Comparison of ENCODE assay signal across 8 mouse cellular contexts in the genomic region with DNA sequence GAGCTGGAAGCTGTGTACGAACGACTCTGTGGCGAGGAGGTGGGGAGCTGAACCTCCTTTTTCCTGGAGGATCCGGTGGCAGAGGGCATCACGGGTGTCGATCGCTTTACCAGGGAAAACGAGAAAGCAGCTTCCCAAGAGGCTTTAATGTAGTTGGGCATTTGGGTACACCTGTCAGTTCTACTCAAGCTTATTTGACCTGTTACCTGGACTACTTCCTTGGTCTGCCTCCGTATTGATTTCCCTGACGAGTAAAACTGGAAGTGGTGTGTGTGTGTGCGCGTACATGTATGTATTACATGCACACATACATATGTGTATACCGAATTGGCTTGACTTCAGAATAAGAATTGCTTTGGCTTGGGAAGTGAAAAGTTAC. TPM values are rescaled to one million over a fixed set of nuclear protein-coding genes. Genes with fewer than 3 reads are reported as not detected.
DNase-seq lines count a peak whose midpoint lies in the region; ATAC-seq lines count a peak whose summit lies in the region.

No protein-coding gene starts in this region.

- no peak overlapping the region; the same call in 1 of the 2 replicates for H3K27ac ChIP-seq in kidney, embryonic 14.5 days (ENCODE audit: low read depth, low read length)
- H3K27ac ChIP-seq in hindbrain, embryonic 16.5 days (ENCODE audit: low read depth, low read length), result peak overlapping the region; percentile 89
- H3K27ac ChIP-seq in midbrain, embryonic 13.5 days, result peak overlapping the region; percentile 77

- WGBS in kidney, embryonic 14.5 days, result under 1% methylated on average over 13 of the region's 13 CpGs
- WGBS in hindbrain, embryonic 16.5 days, result under 1% methylated on average over 13 of the region's 13 CpGs
- WGBS in midbrain, embryonic 13.5 days, result 3% methylated on average over 13 of the region's 13 CpGs

- ATAC-seq in kidney, embryonic 14.5 days (ENCODE audit: low FRiP score, low TSS enrichment), result no peak; the same call in 1 of the 2 replicates
- ATAC-seq in hindbrain, embryonic 16.5 days, result peak; percentile 64
- no peak for ATAC-seq in midbrain, embryonic 13.5 days

- no peak for DNase-seq in kidney, postnatal 14 days
- peak; percentile 30 for DNase-seq in c-Kit-positive CD71-positive TER-119-negative erythroid progenitor cells, embryonic 14.5 days (ENCODE audit: low read depth)
- no peak for DNase-seq in spleen, adult 18-20 months
- no peak for DNase-seq in testis, postnatal 10 days (ENCODE audit: low spot score)
- DNase-seq in layer of hippocampus, adult 18-20 months (ENCODE audit: low spot score in 2 of 2), result no peak

- peak overlapping the region; percentile 94 for H3K9ac ChIP-seq in kidney, embryonic 14.5 days (ENCODE audit: low read depth, low read length)
- peak overlapping the region; percentile 95 for H3K9ac ChIP-seq in hindbrain, embryonic 16.5 days (ENCODE audit: low read depth, low read length)
- peak overlapping the region; percentile 69 for H3K9ac ChIP-seq in midbrain, embryonic 13.5 days (replicated peaks)

- H3K9me3 ChIP-seq in kidney, embryonic 14.5 days (ENCODE audit: control insufficient read depth, low read length), result no peaks in the 10 kb centered on the region
- no peaks in the 10 kb centered on the region for H3K9me3 ChIP-seq in hindbrain, embryonic 16.5 days (ENCODE audit: control insufficient read depth, low read length)
- H3K9me3 ChIP-seq in midbrain, embryonic 13.5 days, result no peaks in the 10 kb centered on the region

- H3K4me3 ChIP-seq in kidney, embryonic 14.5 days (ENCODE audit: low read length), result peak overlapping the region; percentile 92
- peak overlapping the region; percentile 93 for H3K4me3 ChIP-seq in hindbrain, embryonic 16.5 days (ENCODE audit: low read length)
- H3K4me3 ChIP-seq in midbrain, embryonic 13.5 days (replicated peaks), result peak overlapping the region; percentile 94

- peaks cover 18% of the 10 kb centered on the region for H3K4me1 ChIP-seq in kidney, embryonic 14.5 days (ENCODE audit: control insufficient read depth, insufficient read depth, low read length)
- peaks cover 21% of the 10 kb centered on the region for H3K4me1 ChIP-seq in hindbrain, embryonic 16.5 days (ENCODE audit: control insufficient read depth, insufficient read depth, low read depth, low read length)
- H3K4me1 ChIP-seq in midbrain, embryonic 13.5 days (replicated peaks), result peaks cover 33% of the 10 kb centered on the region

- peak overlapping the region; percentile 82 for H3K4me2 ChIP-seq in kidney, embryonic 14.5 days (replicated peaks; ENCODE audit: low read depth, low read length)
- H3K4me2 ChIP-seq in hindbrain, embryonic 16.5 days (ENCODE audit: low read length), result peak overlapping the region; percentile 82
- H3K4me2 ChIP-seq in midbrain, embryonic 13.5 days (replicated peaks), result peak overlapping the region; percentile 77

- peaks cover 50% of the 10 kb centered on the region for H3K36me3 ChIP-seq in kidney, embryonic 14.5 days (ENCODE audit: control insufficient read depth, insufficient read depth, low read length)
- H3K36me3 ChIP-seq in hindbrain, embryonic 16.5 days (ENCODE audit: control insufficient read depth, insufficient read depth, low read length), result peaks cover 29% of the 10 kb centered on the region
- peaks cover 50% of the 10 kb centered on the region for H3K36me3 ChIP-seq in midbrain, embryonic 13.5 days

- H3K27me3 ChIP-seq in kidney, embryonic 14.5 days (ENCODE audit: control insufficient read depth, insufficient read depth, low read length), result no peaks in the 10 kb centered on the region
- H3K27me3 ChIP-seq in hindbrain, embryonic 16.5 days (replicated peaks; ENCODE audit: control insufficient read depth, insufficient read depth, low read length), result no peaks in the 10 kb centered on the region
- H3K27me3 ChIP-seq in midbrain, embryonic 13.5 days, result no peaks in the 10 kb centered on the region

RNA-seq across cellular contexts. Expression of a gene that starts 0.6 kb away (rescaled TPM):
- polyA plus RNA-seq in kidney, embryonic 14.5 days (2014; fragmentation: Nextera tagmentation; extraction: Ambion mirVana), result 96.9 and 180 TPM in 2 replicates
- polyA plus RNA-seq in hindbrain, embryonic 16.5 days (2015; fragmentation: Nextera tagmentation; extraction: Ambion mirVana), result 78.4 and 92.3 TPM in 2 replicates
- polyA plus RNA-seq in midbrain, embryonic 13.5 days (2015; fragmentation: Nextera tagmentation; extraction: Ambion mirVana), result 133 and 134 TPM in 2 replicates
- total RNA-seq in layer of hippocampus, adult 18-20 months (2021), result 10 to 100 TPM; 69.7 to 71.3 TPM

RNA-seq across cellular contexts. Expression of a gene that starts 0.8 kb away (rescaled TPM):
- polyA plus RNA-seq in kidney, embryonic 14.5 days (2014; fragmentation: Nextera tagmentation; extraction: Ambion mirVana), result 40.4 and 69.3 TPM in 2 replicates
- 74.1 and 77.4 TPM in 2 replicates for polyA plus RNA-seq in hindbrain, embryonic 16.5 days (2015; fragmentation: Nextera tagmentation; extraction: Ambion mirVana)
- polyA plus RNA-seq in midbrain, embryonic 13.5 days (2015; fragmentation: Nextera tagmentation; extraction: Ambion mirVana), result 72.6 and 76.2 TPM in 2 replicates
- total RNA-seq in layer of hippocampus, adult 18-20 months (2021), result 10 to 100 TPM; 60.9 to 61.3 TPM

RNA-seq across cellular contexts. Expression of a gene that starts 41.4 kb away (rescaled TPM):
- 0.50 and 1.7 TPM in 2 replicates for polyA plus RNA-seq in kidney, embryonic 14.5 days (2014; fragmentation: Nextera tagmentation; extraction: Ambion mirVana)
- polyA plus RNA-seq in hindbrain, embryonic 16.5 days (2015; fragmentation: Nextera tagmentation; extraction: Ambion mirVana), result 7.7 and 8.8 TPM in 2 replicates
- polyA plus RNA-seq in midbrain, embryonic 13.5 days (2015; fragmentation: Nextera tagmentation; extraction: Ambion mirVana), result 2.2 and 2.7 TPM in 2 replicates
- total RNA-seq in layer of hippocampus, adult 18-20 months (2021), result 10 to 100 TPM; 71.0 to 72.6 TPM

RNA-seq across cellular contexts. Expression of a gene that starts 55.1 kb away (rescaled TPM):
- 7.1 and 10.4 TPM in 2 replicates for polyA plus RNA-seq in kidney, embryonic 14.5 days (2014; fragmentation: Nextera tagmentation; extraction: Ambion mirVana)
- polyA plus RNA-seq in hindbrain, embryonic 16.5 days (2015; fragmentation: Nextera tagmentation; extraction: Ambion mirVana), result 7.2 and 8.1 TPM in 2 replicates
- 8.2 and 9.6 TPM in 2 replicates for polyA plus RNA-seq in midbrain, embryonic 13.5 days (2015; fragmentation: Nextera tagmentation; extraction: Ambion mirVana)
- 10 to 100 TPM; 22.3 to 22.4 TPM for total RNA-seq in layer of hippocampus, adult 18-20 months (2021)
